Mouse (Mus musculus): ENCODE measurements around the gene Trim63.

- TF ChIP-seq CTCF (IDR thresholded peaks at IDR 0.05; ENCODE audit: extremely low read depth, insufficient read depth, insufficient read length, insufficient replicate concordance): no peak
- TF ChIP-seq POLR2A (IDR thresholded peaks at IDR 0.05; ENCODE audit: low read depth, low read length): no peak
Observed at GRCm38 (mm10) chr4:134298626-134299497, 16.1 kb upstream of the Trim63 start.

Data from spleen, adult 2 months (tissue).